Mouse (Mus musculus): ENCODE measurements around the gene Agap3.

Gene Agap3

DNA sequence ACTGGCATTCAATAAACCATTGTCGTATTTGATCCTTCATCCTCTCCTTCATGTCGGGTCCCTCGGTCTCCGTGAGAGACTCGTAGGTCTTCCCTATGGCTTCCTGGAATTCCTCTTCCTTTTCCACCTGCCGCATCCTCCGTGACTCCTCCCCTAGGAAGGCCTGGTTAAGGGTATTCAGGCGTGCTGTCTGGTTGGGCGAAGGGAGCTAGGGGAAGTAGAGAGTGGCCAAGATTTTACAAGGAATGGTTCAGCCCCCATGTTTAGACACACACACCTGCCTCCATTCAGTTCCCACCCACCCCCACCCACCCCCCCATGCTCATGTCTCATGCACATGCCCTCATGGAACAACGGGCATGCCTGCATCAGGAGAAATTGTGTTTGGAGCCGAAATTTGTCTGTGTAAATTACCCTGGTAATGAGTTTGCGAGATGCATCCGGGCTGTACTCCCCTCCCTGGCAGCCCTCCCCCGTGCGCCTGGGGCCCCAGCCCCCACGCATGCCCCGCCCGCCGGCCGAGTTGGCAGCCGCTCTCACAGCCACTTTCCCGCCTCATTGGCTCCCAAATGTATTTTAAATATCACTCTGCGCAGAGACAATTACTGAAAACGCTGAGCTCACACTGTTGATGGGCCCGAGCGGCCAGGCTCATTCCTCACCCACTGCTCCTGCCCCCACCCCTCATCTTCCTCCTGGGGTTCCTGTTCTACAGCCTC, 98.8 kb downstream of the Agap3 start:
- DNase-seq (ENCODE audit: extremely low read depth, insufficient read length, low spot score), result no peak

DNA sequence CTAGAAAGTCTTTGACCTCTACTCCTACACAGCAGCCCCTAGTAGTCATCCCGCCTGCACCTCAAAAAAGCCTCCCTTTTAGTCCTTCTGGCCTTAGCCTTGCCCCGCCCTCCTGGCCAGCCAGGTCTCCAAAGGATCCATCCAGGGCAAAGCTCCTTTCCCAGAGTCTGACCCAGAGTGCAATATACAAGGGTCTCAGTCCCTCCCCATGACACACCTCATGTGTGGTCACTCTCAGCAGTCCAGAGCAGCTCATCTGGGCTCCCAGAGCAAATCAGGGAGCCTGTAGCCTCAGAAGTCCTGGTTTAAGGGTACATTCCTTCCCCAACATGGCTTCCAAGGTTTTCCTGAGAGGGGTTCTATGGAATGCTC, 99.3 kb downstream of the Agap3 start:
- no peak for DNase-seq (ENCODE audit: extremely low read depth, insufficient read length, low spot score)

Measured in 3134 (cell line).